Mouse (Mus musculus): ENCODE measurements around the gene Zfp219. TPM values are rescaled to one million over a fixed set of nuclear protein-coding genes. Genes with fewer than 3 reads are reported as not detected.
A peak's percentile ranks its signal among the peaks of the same experiment; 100 is the strongest.

Gene Zfp219
- polyA plus RNA-seq, 1 experiment = 17.6 TPM

GRCm38 (mm10) chr14:52016625-52017405 is 3.7 kb downstream of the Zfp219 start:
- no peak overlapping the region for H3K4me3 ChIP-seq (ENCODE audit: insufficient read depth, poor library complexity, severe bottlenecking)
- peaks cover 6% of the 10 kb centered on the region for H3K79me3 ChIP-seq (ENCODE audit: low read depth)
- peaks cover 34% of the 10 kb centered on the region for H3K79me2 ChIP-seq (ENCODE audit: control insufficient read depth, insufficient read depth)
- no peak overlapping the region for H3ac ChIP-seq (ENCODE audit: control insufficient read depth, insufficient read length, low read depth)
- no peak for TF ChIP-seq MYOG (IDR thresholded peaks at IDR 0.05; ENCODE audit: control insufficient read depth, extremely low read depth, insufficient read length)
- no peak for TF ChIP-seq MAX (IDR thresholded peaks at IDR 0.05)
- no peak for TF ChIP-seq USF1 (IDR thresholded peaks at IDR 0.05; ENCODE audit: low read depth)
- no peak for TF ChIP-seq MYOD1 (IDR thresholded peaks at IDR 0.05; ENCODE audit: control insufficient read depth, insufficient read length, low read depth)
- TF ChIP-seq CEBPB (IDR thresholded peaks at IDR 0.05; ENCODE audit: low read depth) = no peak
- TF ChIP-seq FOSL1 (IDR thresholded peaks at IDR 0.05; ENCODE audit: insufficient read depth, low read length, poor library complexity, severe bottlenecking) = no peak
- no peak for TF ChIP-seq CTCF (IDR thresholded peaks at IDR 0.05; ENCODE audit: control insufficient read depth, insufficient read depth, insufficient read length)
- no peaks in the 10 kb centered on the region for H3K36me3 ChIP-seq (ENCODE audit: control insufficient read depth, insufficient read depth)
- H3K27me3 ChIP-seq (ENCODE audit: control insufficient read depth, insufficient read depth, insufficient read length) = no peaks in the 10 kb centered on the region

- Histone ChIP-seq H3ac (ENCODE audit: control insufficient read depth, insufficient read length, low read depth) (peak within 1 kb of the TSS; percentile 50), H3K4me3 (ENCODE audit: insufficient read depth, poor library complexity, severe bottlenecking) (peak within 1 kb of the TSS; percentile 40), H3K79me2 (ENCODE audit: control insufficient read depth, insufficient read depth) (peaks cover 34% of the 10 kb centered on the region), H3K79me3 (ENCODE audit: low read depth) (peaks cover 6% of the 10 kb centered on the region), H3K36me3 (ENCODE audit: control insufficient read depth, insufficient read depth) (no peaks in the 10 kb centered on the region), H3K27me3 (ENCODE audit: control insufficient read depth, insufficient read depth, insufficient read length) (no peaks in the 10 kb centered on the region)
- TF ChIP-seq CTCF (IDR thresholded peaks at IDR 0.05; ENCODE audit: control insufficient read depth, insufficient read depth, insufficient read length) (no peak), MYOG (IDR thresholded peaks at IDR 0.05; ENCODE audit: control insufficient read depth, extremely low read depth, insufficient read length) (no peak), MYOD1 (IDR thresholded peaks at IDR 0.05; ENCODE audit: control insufficient read depth, insufficient read length, low read depth) (no peak), MAX (IDR thresholded peaks at IDR 0.05) (no peak), CEBPB (IDR thresholded peaks at IDR 0.05; ENCODE audit: low read depth) (no peak), FOSL1 (IDR thresholded peaks at IDR 0.05; ENCODE audit: insufficient read depth, low read length, poor library complexity, severe bottlenecking) (no peak), USF1 (IDR thresholded peaks at IDR 0.05; ENCODE audit: low read depth) (no peak)
Measured at GRCm38 (mm10) chr14:52015445-52016100, 5.0 kb downstream of the Zfp219 start, which contains the start of gene Tmem253. TSS of gene Tmem253 (plus strand) at chr14:52015658.

- Histone ChIP-seq H3K79me2 (ENCODE audit: control insufficient read depth, insufficient read depth) (peaks cover 34% of the 10 kb centered on the region), H3K27me3 (ENCODE audit: control insufficient read depth, insufficient read depth, insufficient read length) (no peaks in the 10 kb centered on the region), H3K36me3 (ENCODE audit: control insufficient read depth, insufficient read depth) (no peaks in the 10 kb centered on the region), H3K79me3 (ENCODE audit: low read depth) (peaks cover 6% of the 10 kb centered on the region), H3K4me3 (ENCODE audit: insufficient read depth, poor library complexity, severe bottlenecking) (peak overlapping the region; percentile 40), H3ac (ENCODE audit: control insufficient read depth, insufficient read length, low read depth) (peak overlapping the region; percentile 50)
- TF ChIP-seq CEBPB (IDR thresholded peaks at IDR 0.05; ENCODE audit: low read depth) (no peak), FOSL1 (IDR thresholded peaks at IDR 0.05; ENCODE audit: insufficient read depth, low read length, poor library complexity, severe bottlenecking) (no peak), MYOD1 (IDR thresholded peaks at IDR 0.05; ENCODE audit: control insufficient read depth, insufficient read length, low read depth) (no peak), MAX (IDR thresholded peaks at IDR 0.05) (no peak), USF1 (IDR thresholded peaks at IDR 0.05; ENCODE audit: low read depth) (no peak), CTCF (IDR thresholded peaks at IDR 0.05; ENCODE audit: control insufficient read depth, insufficient read depth, insufficient read length) (no peak), MYOG (IDR thresholded peaks at IDR 0.05; ENCODE audit: control insufficient read depth, extremely low read depth, insufficient read length) (no peak)
Measured at GRCm38 (mm10) chr14:52014761-52015311, 5.7 kb downstream of the Zfp219 start.

- Histone ChIP-seq H3K27me3 (ENCODE audit: control insufficient read depth, insufficient read depth, insufficient read length) (no peaks in the 10 kb centered on the region), H3K36me3 (ENCODE audit: control insufficient read depth, insufficient read depth) (no peaks in the 10 kb centered on the region), H3ac (ENCODE audit: control insufficient read depth, insufficient read length, low read depth) (peak overlapping the region; percentile 18), H3K79me2 (ENCODE audit: control insufficient read depth, insufficient read depth) (peaks cover 32% of the 10 kb centered on the region), H3K4me3 (ENCODE audit: insufficient read depth, poor library complexity, severe bottlenecking) (peak overlapping the region; percentile 40), H3K79me3 (ENCODE audit: low read depth) (peaks cover 6% of the 10 kb centered on the region)
- TF ChIP-seq CTCF (IDR thresholded peaks at IDR 0.05; ENCODE audit: control insufficient read depth, insufficient read depth, insufficient read length) (no peak), FOSL1 (IDR thresholded peaks at IDR 0.05; ENCODE audit: insufficient read depth, low read length, poor library complexity, severe bottlenecking) (no peak), MYOD1 (IDR thresholded peaks at IDR 0.05; ENCODE audit: control insufficient read depth, insufficient read length, low read depth) (no peak), MAX (IDR thresholded peaks at IDR 0.05) (no peak), CEBPB (IDR thresholded peaks at IDR 0.05; ENCODE audit: low read depth) (no peak), USF1 (IDR thresholded peaks at IDR 0.05; ENCODE audit: low read depth) (no peak)
Measured at GRCm38 (mm10) chr14:52014271-52014760, 6.2 kb downstream of the Zfp219 start.

- peaks cover 6% of the 10 kb centered on the region for H3K79me3 ChIP-seq (ENCODE audit: low read depth)
- TF ChIP-seq MAX (IDR thresholded peaks at IDR 0.05) (no peak), CTCF (IDR thresholded peaks at IDR 0.05; ENCODE audit: control insufficient read depth, insufficient read depth, insufficient read length) (no peak), MYOD1 (IDR thresholded peaks at IDR 0.05; ENCODE audit: control insufficient read depth, insufficient read length, low read depth) (no peak), FOSL1 (IDR thresholded peaks at IDR 0.05; ENCODE audit: insufficient read depth, low read length, poor library complexity, severe bottlenecking) (no peak), MYOG (IDR thresholded peaks at IDR 0.05; ENCODE audit: control insufficient read depth, extremely low read depth, insufficient read length) (no peak), CEBPB (IDR thresholded peaks at IDR 0.05; ENCODE audit: low read depth) (no peak), USF1 (IDR thresholded peaks at IDR 0.05; ENCODE audit: low read depth) (no peak)
- no peak overlapping the region for H3ac ChIP-seq (ENCODE audit: control insufficient read depth, insufficient read length, low read depth)
- H3K4me3 ChIP-seq (ENCODE audit: insufficient read depth, poor library complexity, severe bottlenecking) = no peak overlapping the region
- no peaks in the 10 kb centered on the region for H3K36me3 ChIP-seq (ENCODE audit: control insufficient read depth, insufficient read depth)
- peaks cover 27% of the 10 kb centered on the region for H3K79me2 ChIP-seq (ENCODE audit: control insufficient read depth, insufficient read depth)
- H3K27me3 ChIP-seq (ENCODE audit: control insufficient read depth, insufficient read depth, insufficient read length) = no peaks in the 10 kb centered on the region
Measured at GRCm38 (mm10) chr14:52013771-52014219, 6.7 kb downstream of the Zfp219 start.
